Mouse (Mus musculus): ENCODE data around the gene Cyba.

DNA sequence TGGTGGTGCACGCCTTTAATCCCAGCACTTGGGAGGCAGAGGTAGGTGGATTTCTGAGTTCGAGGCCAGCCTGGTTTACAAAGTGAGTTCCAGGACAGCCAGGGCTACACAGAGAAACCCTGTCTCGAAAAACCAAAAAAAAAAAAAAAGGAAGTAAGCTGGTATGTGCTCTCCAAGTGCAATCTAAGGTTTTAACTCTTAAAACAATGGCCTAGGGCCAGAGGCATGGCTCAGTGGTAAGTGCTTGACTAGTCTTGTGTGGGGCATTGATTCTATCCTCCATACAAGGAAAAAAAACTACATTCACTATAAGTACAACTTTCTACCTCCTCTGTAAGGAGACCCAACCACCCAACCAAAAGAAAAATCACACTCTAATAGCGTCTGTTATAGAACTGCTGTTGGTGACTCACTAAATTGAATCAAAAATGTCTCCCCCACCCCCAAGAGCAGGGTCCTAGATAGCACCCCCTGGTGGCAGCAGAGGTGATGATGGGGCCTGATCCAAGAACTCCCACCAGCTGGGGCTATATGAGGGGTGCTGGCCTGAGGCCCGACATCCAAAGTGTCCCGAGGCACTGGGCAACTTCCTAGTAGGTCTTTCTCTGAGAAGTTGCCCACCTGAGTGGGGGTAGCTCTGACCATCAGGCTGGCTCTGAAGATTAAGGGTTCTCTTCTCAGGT lies 26.6 kb upstream of the Cyba start:
- TF ChIP-seq CTCF (IDR thresholded peaks at IDR 0.05; ENCODE audit: low read depth, low read length) (peak; percentile 36; the same call in 1 of the 2 replicates), POLR2A (IDR thresholded peaks at IDR 0.05; ENCODE audit: extremely low read depth, insufficient read depth, low read length) (no peak)
